Mouse (Mus musculus) 3T3-L1 (cell line): ENCODE results near the gene Arhgap22.

Source experiments
- DNase-seq: peaks from one replicate; pipeline ENCODE4 v3.0.0-alpha.2; 2015; ENCODE audit warnings: low read depth, low spot score

The Arhgap22 gene

DNA sequence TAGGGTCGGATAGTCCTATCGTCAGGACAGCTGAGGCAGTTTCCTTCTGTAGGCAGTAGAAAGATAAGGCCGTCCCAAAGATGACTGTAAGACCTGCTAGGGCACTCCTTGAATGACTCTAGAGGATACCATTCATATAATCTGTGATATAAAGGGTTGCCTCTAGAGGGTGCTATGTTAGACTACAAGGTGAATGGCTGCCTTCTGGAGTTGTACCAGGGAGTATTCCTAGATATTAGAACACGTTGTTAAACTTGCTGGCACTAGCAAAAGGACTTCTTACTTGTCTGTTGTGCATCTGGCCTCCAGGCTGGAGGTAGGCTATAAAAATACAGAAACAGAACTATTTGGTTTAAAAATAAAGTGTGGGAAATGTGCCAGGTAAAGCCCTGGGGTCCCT is 117.2 kb downstream of the Arhgap22 start:
- no peak for DNase-seq

DNA sequence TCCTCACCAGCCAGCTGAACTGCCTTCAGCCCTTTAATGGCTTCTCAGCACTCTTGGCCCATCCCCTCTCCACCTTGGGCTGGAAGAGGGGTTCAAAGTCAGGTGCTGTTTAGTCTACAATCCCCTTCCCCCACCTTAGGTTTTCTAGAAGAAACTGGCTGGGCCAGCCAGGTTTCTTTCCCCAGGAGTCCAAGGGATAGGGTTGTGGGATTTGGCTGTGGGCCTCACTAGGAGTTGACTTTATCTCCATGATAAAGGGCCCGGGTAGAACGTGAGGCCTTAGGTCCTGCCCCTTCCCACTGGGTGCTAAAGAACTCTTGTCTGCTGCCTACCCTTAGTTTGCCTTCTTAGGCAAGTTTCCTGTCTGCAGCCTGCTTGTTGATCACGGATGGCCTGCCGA is 117.8 kb downstream of the Arhgap22 start:
- DNase-seq = no peak

DNA sequence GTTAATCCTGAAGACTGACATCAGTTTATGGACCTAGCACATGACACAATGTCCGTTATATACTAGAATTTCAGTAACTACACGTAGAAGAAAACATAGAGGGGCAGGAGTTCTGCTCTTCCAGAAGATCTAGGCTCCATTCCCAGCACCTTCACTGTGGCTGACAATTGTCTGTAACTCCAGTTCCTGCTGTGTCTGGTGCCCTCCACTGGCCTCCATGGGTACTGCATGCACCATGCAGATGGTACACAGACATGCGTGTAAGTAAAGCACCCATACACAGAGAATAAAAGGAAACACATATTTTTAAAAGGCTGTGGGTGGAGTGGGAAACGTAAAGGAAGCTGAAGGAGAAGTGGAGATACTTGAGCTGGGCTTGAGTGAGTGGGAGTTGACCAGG is 120.0 kb downstream of the Arhgap22 start:
- DNase-seq = peak; percentile 53

DNA sequence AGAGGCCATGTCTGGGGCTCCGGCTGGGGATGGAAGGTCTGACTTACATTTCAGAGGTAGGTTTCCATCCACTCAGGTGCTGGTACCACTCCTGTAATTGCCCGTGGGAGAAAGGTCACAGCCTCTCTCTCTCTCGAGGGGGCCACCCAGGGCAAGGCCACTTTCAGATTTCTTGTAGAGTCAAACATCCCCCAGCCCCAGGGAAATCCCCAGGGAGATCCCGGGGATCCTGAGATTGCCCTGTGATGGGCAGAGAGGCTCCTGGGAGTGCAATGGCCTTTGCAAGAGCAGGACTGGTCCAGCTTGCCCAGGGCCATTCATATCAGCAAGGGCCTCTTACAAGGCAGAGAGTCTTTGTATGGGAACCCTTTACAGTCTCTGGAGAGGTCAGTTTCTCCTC is 120.6 kb downstream of the Arhgap22 start:
- no peak for DNase-seq

DNA sequence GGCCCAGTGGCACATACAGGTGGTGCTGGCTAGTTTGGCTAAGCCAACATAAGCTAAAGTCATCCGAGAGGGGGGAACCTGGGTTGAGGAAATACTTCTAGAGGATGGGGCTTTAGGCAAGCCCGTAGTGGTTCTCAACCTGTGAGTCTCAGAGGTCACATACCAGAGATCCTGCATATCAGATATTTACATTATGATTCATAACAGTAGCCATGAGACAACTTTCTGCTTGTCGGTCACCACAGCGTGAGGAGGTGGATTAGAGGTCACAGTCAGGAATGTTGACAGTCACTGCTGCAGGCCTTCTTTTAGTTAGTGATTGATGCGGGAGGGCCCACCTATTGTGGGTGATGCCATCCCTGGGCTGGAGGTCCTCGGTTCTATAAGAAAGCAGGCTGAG is 121.9 kb downstream of the Arhgap22 start:
- DNase-seq = peak; percentile 63

DNA sequence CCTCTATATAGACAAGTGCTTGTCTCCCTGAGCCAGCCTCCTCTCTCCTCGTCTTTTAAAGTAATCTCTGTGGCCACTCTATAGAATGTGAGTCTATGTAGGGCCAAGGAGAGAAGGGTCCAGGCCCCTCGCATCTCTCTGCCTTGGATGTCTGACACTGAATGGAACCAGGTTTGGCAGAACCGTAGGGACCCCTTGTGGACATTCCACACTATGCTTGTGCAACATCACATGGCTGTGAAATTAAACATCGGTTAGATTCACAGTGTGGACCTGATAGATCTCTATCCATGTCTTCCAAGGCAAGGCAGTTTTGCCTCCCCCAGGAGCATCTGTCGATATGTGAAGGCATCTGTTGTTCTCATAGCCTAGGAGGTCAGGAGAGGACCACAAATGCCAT is 124.9 kb downstream of the Arhgap22 start:
- no peak for DNase-seq

DNA sequence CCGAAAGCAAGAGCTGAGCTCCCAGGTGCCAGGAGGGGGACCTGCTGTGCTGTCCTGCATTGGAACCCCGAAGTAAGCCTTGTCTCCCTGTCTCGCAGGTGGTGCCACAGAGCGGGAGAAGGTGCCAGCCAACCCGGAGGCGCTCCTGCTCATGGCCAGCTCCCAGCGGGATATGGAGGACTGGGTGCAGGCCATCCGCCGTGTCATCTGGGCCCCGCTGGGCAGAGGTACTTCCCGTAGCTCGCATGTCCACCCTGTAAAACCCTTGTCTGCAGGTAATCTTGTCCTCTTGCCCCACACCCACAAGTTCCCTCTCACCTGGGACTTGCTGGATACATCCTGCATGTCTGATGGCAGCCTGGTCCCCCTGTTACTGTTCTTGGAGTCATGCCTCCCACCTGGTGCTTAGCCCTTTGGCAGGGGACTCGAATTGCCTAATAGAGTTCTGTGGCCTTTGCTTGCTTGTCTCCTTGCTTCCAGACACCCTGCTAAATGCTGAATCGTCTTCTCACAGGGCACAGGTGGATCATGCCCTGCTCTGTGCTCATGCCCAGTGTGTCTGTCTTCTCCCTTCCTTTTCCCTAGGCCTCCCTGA is 129.4 kb downstream of the Arhgap22 start:
- no peak for DNase-seq

DNA sequence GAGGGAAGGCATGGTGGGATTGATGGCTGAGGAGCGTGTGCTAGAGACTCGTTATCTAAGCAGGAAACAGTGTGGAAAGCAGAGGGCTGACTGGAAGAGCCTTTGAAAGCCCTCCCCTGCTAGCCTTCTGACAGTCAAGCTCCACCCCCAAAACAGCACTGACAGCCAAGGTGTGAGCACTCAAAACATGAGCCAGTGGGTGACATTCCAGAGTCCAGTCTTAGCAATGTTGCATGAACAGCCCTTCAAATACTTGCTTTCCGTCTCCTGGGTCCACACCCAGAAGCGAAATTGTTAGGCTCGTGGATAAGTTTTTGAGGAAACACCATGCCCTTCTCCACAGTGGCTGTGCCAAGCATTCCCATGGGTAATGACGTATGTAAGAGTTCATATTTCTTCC is 132.7 kb downstream of the Arhgap22 start:
- DNase-seq = no peak

DNA sequence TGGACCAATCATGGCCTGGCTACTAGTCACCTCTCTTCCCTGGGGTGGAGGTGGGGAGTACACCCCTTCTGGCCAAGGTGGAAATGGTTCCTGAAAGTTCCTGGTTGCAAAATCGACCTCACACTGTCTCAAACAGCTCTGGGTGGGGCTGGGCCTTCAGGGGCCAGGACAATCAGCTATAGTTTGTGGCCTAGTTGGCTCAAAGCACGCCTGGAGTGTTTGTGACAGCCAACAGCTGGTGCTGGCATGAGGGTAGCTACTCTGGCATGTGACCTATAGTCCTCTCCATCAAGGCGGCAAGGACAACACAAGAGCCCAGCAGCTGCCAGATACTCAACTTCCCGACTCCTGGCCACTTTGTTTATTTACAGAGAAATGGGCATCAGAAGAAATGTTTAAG is 133.9 kb downstream of the Arhgap22 start:
- DNase-seq = no peak

DNA sequence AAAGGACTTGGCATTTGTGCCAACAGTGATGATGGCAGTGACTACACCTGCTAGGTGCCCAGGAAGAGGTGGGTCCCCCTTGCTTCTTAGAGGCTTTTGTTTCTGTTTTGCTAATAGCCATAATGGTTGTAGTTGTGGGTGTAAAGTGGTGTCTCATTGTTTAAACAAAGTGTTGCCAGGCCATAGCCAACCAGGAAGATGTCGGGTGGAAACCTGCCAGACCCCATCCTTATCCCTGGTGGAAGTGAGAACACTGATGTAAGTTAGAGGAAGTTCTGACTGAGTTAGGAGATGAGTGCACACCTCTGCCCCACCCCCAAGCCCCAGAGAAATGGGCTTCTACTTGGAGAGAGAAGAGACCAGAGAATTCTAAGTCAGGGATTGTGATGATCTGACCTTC is 134.3 kb downstream of the Arhgap22 start:
- no peak for DNase-seq

DNA sequence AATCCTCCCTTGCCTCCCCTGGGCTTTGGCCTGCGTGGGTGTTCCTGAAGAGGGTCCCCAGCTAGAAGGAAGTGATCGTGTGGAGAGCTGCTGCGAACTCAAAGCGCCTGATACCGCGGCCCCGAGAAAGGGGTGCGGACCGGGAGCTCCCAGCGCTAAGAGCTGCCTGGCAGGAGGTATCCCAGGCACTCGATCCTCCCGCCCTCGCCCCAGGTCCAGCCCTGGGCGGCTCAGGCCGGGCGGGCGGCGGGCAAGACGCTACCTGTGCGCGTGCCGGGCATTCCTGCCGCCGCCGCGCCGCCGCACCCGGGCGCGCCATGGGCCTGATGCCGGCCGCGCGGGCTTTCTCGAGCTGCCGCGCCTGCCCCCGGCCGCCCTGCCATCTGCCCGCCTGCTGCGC is 137.2 kb downstream of the Arhgap22 start:
- DNase-seq = no peak

DNA sequence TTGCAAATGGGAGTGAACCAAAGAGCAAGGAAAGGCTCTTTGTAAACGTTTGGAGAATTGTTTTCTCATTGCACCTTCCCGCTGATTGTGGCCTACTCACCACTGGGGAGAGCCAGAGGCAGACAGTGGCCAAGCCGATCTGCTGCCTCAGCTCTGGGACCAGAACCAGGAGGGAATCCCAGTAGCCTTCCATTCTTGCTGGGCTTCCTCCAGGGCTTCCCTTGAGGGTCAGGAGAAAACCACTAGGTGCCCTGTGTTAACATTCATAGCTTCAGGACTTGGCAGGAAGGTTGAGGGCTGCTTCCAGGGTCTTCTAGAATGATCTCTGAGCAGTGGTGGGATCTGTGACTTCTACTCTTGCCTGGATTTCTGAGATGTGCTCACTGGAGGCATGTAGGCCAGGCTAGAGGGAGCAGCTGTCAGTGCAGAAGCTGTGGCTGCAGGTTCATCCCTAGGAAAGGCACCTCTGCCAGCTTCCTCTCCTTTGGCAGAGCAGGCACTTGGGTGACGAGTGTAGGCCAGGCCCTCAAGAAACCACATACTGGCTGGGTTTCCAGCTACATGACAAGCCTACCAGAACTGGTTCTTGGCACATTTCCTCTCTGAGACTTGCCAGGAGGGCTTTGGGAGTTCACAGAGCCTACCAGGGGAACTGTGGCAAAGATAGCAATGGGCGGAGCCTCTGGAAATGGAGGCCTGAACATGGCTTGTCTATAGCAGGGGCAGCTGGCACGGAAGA is 138.3 kb downstream of the Arhgap22 start:
- peak; percentile 86 for DNase-seq

DNA sequence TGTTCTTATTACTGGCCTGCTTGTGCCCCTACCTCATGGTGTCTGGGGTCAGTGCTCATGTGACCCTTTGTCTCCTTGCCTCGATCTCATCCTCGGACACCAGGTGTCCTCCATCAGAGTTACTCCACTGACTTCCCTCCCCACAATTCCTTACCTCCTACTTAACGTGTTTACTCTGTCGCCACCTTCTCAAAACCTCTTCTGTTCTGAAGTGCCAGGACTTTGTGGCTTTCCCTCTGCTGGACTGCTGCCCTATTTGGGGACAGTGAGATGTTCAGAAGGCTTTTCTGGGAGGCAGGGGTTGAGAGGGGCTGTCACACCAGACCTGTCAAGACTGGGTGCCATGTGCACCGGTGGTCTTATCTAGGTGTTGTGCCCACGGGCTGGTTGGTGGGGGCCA is 139.1 kb downstream of the Arhgap22 start:
- DNase-seq = no peak

DNA sequence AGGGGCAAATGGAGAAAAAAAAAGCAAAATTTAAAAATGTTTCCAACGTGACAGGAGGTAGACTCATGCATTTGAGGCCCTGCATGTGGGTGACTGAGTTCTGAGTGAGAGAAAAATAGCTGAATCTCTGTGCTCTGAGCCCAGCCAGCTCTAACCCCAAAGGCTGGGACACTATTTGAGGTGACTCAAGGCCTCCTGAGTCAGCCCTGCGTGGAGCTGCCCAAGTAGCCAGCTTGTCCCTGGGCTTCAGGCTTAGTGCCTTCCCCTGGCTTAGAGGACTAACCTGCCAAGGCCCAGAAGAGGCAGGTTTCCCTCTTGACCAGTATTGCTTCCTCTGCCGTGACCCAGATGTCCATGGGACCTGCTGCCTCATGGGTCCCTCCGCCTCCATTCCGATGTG is 141.4 kb downstream of the Arhgap22 start:
- peak; percentile 30 for DNase-seq

DNA sequence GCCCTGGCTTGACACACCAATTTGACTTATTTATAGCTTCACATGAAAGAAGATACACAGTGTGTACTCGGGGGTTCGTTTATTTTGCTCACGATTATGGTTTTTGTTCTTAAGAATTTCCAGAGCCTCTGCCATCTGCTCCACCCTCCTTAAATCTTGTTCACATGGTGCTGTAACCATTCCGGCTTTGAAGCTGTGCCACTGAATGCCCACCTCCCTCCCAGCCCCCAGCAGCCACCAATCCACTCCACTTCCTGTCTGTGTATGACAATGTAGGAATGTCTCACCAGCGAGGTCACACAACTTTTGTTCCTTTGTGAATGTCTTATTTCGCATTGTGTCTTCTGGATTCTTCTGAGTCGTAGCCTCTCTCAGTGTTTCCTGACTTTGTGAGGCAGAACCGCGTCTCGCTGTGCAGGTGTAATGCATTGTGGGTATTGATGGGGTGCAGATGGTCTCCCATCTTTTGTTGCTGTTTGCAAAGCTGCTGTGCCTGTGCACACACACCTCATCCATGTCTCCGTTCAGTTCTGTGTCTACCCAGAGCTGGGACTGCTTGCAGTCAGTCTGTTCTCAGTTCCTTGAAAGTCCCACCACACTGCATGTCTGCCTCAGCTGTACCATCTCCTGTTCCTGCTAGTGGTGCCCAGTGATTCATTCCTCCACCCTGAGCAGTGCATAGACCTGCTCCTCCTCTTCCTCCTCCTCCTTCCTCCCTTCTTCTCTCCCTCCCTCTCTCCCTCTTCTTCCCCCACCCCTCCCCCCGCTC is 144.0 kb downstream of the Arhgap22 start:
- DNase-seq = peak; percentile 26

DNA sequence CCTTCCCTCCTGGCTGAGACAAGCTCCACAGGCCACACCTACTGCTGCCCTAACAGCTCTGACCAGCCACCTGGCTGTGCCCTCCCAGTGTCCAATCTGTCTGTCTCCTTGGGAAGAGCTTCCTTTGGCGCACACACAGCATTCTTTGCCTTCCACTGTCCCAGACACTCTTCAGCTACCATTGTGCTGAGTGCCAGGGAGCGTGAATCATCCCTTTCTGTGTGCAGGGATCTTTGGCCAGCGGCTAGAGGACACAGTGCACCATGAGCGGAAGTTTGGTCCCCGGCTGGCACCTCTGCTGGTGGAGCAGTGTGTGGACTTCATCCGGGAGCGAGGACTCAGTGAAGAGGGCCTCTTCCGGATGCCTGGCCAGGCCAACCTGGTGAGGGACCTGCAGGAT is 145.1 kb downstream of the Arhgap22 start:
- DNase-seq = peak; percentile 72

DNA sequence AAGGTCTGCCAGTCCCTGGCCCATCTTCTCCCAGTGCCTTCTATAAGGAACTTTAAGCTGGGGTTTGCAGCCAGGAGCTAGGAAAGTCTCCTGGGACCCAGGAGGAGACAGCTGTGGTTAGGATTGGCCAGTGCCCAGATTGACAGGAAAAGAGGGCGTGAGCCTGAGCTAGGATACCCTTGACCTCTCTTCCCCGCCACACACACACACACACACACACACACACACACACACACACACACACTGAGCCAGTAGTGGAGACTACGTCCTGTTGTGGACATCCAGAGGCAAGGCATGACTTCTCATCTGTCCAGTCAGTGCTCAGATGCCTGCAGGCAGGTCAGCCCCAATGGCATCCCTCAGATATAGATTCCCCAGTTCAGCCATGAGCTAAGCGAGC is 147.7 kb downstream of the Arhgap22 start:
- peak; percentile 62 for DNase-seq

DNA sequence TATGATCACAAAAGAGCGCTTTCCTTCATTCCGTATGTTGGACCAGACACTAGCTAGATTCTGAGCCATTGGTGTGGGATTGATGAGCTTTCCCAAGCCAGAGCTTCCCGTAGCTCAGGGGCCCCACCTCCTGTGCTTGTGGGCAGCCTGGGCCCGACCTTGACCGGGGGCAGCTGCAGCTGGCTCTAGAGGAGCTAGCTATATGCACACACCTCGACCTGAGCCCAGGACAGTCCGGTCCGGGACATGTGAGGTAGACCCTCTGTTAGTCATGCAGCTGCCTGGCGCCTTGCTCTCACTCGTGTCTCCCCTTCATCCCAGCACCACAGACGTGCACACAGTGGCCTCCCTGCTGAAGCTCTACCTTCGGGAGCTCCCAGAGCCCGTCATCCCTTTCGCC is 148.3 kb downstream of the Arhgap22 start:
- no peak for DNase-seq

DNA sequence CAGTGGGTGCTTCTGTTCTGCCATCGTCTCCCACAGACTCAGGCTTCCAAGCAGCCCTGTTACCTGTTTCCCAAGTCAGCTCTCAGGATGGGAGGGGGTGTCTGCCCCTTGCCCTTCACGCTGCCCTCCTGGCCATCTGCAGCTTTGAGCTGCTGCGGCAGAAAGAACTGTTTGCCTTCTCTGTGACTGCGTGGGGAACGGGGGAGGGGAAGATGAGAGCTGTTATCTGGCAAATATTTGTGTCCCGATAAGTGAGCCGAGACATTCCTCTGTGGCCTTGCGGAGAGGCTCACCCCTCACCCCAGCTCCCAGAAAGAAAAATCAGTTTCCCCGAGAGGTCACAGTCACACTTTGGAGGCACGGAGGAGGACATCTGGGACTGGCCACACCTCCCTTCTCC is 149.0 kb downstream of the Arhgap22 start:
- DNase-seq = no peak

DNA sequence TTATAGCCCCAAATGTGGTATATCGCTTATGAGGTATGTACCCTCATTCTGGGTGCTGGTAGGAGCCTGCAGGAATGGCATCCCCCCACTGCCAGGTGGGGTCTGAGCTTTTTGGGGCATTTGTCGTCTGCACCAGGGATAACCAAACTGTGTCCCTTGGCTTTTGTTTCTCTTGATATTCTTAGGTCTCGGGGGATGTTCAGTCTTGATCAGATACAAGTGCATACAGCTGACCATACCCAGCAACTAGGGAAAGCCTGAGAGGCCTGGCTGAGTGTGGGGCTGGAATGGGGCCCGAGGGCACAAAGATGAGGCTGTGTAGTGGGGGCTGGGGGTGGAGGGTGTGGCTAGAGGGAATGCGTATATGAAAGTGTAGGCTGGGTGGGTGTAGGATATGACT is 149.8 kb downstream of the Arhgap22 start:
- DNase-seq = no peak

DNA sequence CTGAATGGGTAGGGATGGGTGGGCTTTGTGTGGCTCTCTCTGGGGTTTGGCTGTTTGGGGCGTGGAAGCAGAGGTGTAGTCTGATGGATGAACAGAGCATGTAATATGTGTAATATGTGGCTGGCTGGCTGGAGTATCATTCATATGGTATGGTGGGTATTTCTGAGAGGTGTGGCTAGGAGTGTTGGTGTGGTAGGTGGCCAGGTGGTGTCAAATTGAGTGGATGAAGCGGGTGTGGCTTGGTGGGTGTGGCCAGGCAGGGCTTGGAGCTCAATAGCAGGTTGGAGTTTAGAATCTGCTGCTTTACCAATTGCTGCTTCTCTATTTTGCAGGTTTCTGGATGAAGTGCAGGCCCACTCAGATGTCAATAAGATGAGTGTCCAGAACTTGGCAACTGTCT is 150.2 kb downstream of the Arhgap22 start:
- no peak for DNase-seq

DNA sequence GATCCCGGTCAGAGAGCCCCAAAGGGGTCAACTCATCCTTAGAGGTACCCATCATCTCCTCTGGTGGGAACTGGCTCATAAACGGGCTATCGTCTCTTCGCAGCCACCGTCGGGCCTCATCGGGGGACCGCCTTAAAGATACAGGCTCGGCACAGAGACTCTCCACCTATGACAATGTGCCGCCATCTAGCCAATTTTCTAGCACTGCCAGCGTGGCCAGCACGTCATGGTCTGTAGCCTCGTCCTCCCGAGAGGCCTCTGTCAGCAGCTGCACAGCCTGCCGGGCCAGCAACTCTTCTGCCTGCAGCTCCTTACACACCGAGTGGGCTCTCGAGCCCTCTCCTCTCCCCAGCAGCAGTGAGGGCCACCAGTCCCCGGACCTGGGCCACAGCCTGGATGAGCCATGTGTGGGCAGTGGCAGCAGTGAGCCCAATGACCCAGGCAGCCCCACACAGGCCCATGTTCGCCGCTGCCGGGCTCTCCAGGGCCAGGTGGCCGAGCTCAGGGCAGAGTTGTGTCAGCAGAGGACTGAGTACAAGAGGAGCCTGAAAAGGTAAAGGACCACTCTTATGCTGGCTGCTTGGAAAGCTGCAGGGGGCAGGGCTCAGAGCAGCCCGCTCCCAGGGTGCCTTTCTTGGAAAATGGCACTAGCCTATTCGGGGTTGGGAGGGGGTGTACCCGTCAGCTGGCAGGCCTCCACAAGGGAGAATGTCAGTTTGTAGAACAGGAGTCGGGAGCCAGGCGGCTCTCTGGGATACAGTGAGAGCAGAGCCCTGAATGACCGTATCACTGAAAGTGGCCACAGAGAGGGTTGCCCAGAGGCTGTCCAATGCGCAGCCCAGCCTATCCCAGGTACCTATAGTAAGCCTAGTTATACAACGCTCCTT is 153.3 kb downstream of the Arhgap22 start:
- no peak for DNase-seq
